Mouse (Mus musculus): Measurements from ENCODE around the gene Fancg. TPM values are rescaled to one million over a fixed set of nuclear protein-coding genes. Genes with fewer than 3 reads are reported as not detected.

The Fancg gene
- polyA plus RNA-seq (2015; fragmentation: Nextera tagmentation; extraction: Ambion mirVana) = 12.9 and 13.0 TPM in 2 replicates

GRCm38 (mm10) chr4:43010161-43011038, at the start of gene Fancg:
Gene Fancg, minus strand, starts transcription at chr4:43010506.
- H3K27me3 ChIP-seq (ENCODE audit: control insufficient read depth, insufficient read depth, low read length) = no peaks in the 10 kb centered on the region
- ATAC-seq (replicated peaks; ENCODE audit: extremely low read depth, insufficient read depth, low FRiP score) = peak; percentile 89
- under 1% methylated on average over 37 of the region's 37 CpGs for WGBS
- H3K27ac ChIP-seq (ENCODE audit: low read length) = peak within 1 kb of the TSS; percentile 39; the same call in 1 of the 2 replicates
- peak within 1 kb of the TSS; percentile 77 for H3K9ac ChIP-seq (ENCODE audit: low read length)
- H3K36me3 ChIP-seq (ENCODE audit: control insufficient read depth, insufficient read depth) = 0 out of 2 replicates have a peak, but pooled peaks cover 3% of the 10 kb centered on the region
- peak within 1 kb of the TSS; percentile 66 for H3K4me2 ChIP-seq (ENCODE audit: low read depth, low read length)
- peak within 1 kb of the TSS; percentile 88 for H3K4me3 ChIP-seq (ENCODE audit: low read length)
- H3K4me1 ChIP-seq (ENCODE audit: control insufficient read depth, insufficient read depth, low read length) = peaks cover 8% of the 10 kb centered on the region
- no peaks in the 10 kb centered on the region for H3K9me3 ChIP-seq (replicated peaks; ENCODE audit: control insufficient read depth, low read length)

- peak overlapping the region; percentile 9; the same call in 1 of the 2 replicates for H3K27ac ChIP-seq (ENCODE audit: low read length)
- no peaks in the 10 kb centered on the region for H3K27me3 ChIP-seq (ENCODE audit: control insufficient read depth, insufficient read depth, low read length)
- no peaks in the 10 kb centered on the region for H3K9me3 ChIP-seq (replicated peaks; ENCODE audit: control insufficient read depth, low read length)
- no peaks in the 10 kb centered on the region for H3K36me3 ChIP-seq (ENCODE audit: control insufficient read depth, insufficient read depth)
- H3K4me3 ChIP-seq (ENCODE audit: low read length) = peak overlapping the region; percentile 74
- H3K4me2 ChIP-seq (ENCODE audit: low read depth, low read length) = peak overlapping the region; percentile 73
- H3K9ac ChIP-seq (ENCODE audit: low read length) = no peak overlapping the region; the same call in 1 of the 2 replicates
- ATAC-seq (replicated peaks; ENCODE audit: extremely low read depth, insufficient read depth, low FRiP score) = no peak
- peaks cover 12% of the 10 kb centered on the region for H3K4me1 ChIP-seq (ENCODE audit: control insufficient read depth, insufficient read depth, low read length)
- WGBS = 40% methylated on average over 3 of the region's 3 CpGs
These were observed 49.4 kb upstream of the Fancg start for GRCm38 (mm10) chr4:43059697-43060096.

GRCm38 (mm10) chr4:43058753-43059654, 48.7 kb upstream of the Fancg start, which contains the start of gene Unc13b:
Gene Unc13b, plus strand, starts transcription at chr4:43058953.
- H3K9me3 ChIP-seq (replicated peaks; ENCODE audit: control insufficient read depth, low read length) = no peaks in the 10 kb centered on the region
- under 1% methylated on average over 86 of the region's 90 CpGs for WGBS
- peak; percentile 97 for ATAC-seq (replicated peaks; ENCODE audit: extremely low read depth, insufficient read depth, low FRiP score)
- peak within 1 kb of the TSS; percentile 84 for H3K27ac ChIP-seq (ENCODE audit: low read length)
- H3K4me1 ChIP-seq (ENCODE audit: control insufficient read depth, insufficient read depth, low read length) = peaks cover 12% of the 10 kb centered on the region
- peak within 1 kb of the TSS; percentile 74 for H3K4me3 ChIP-seq (ENCODE audit: low read length)
- peak within 1 kb of the TSS; percentile 73 for H3K4me2 ChIP-seq (ENCODE audit: low read depth, low read length)
- no peaks in the 10 kb centered on the region for H3K36me3 ChIP-seq (ENCODE audit: control insufficient read depth, insufficient read depth)
- no peaks in the 10 kb centered on the region for H3K27me3 ChIP-seq (ENCODE audit: control insufficient read depth, insufficient read depth, low read length)
- peak within 1 kb of the TSS; percentile 82 for H3K9ac ChIP-seq (ENCODE audit: low read length)

GRCm38 (mm10) chr4:43058392-43058752, 48.1 kb upstream of the Fancg start:
- no peak overlapping the region for H3K27ac ChIP-seq (ENCODE audit: low read length)
- H3K27me3 ChIP-seq (ENCODE audit: control insufficient read depth, insufficient read depth, low read length) = no peaks in the 10 kb centered on the region
- H3K9ac ChIP-seq (ENCODE audit: low read length) = no peak overlapping the region
- 26% methylated on average over 8 of the region's 8 CpGs for WGBS
- ATAC-seq (replicated peaks; ENCODE audit: extremely low read depth, insufficient read depth, low FRiP score) = no peak
- peak overlapping the region; percentile 73 for H3K4me2 ChIP-seq (ENCODE audit: low read depth, low read length)
- H3K36me3 ChIP-seq (ENCODE audit: control insufficient read depth, insufficient read depth) = no peaks in the 10 kb centered on the region
- peak overlapping the region; percentile 74 for H3K4me3 ChIP-seq (ENCODE audit: low read length)
- peaks cover 12% of the 10 kb centered on the region for H3K4me1 ChIP-seq (ENCODE audit: control insufficient read depth, insufficient read depth, low read length)
- no peaks in the 10 kb centered on the region for H3K9me3 ChIP-seq (replicated peaks; ENCODE audit: control insufficient read depth, low read length)

GRCm38 (mm10) chr4:43057654-43058053, 47.3 kb upstream of the Fancg start:
- WGBS = 74% methylated on average over 5 of the region's 5 CpGs
- H3K27ac ChIP-seq (ENCODE audit: low read length) = no peak overlapping the region
- H3K4me2 ChIP-seq (ENCODE audit: low read depth, low read length) = no peak overlapping the region
- ATAC-seq (replicated peaks; ENCODE audit: extremely low read depth, insufficient read depth, low FRiP score) = no peak
- no peak overlapping the region for H3K4me3 ChIP-seq (ENCODE audit: low read length)
- no peaks in the 10 kb centered on the region for H3K9me3 ChIP-seq (replicated peaks; ENCODE audit: control insufficient read depth, low read length)
- H3K4me1 ChIP-seq (ENCODE audit: control insufficient read depth, insufficient read depth, low read length) = peaks cover 12% of the 10 kb centered on the region
- no peaks in the 10 kb centered on the region for H3K36me3 ChIP-seq (ENCODE audit: control insufficient read depth, insufficient read depth)
- H3K27me3 ChIP-seq (ENCODE audit: control insufficient read depth, insufficient read depth, low read length) = no peaks in the 10 kb centered on the region
- no peak overlapping the region for H3K9ac ChIP-seq (ENCODE audit: low read length)

GRCm38 (mm10) chr4:43052627-43053026, 42.3 kb upstream of the Fancg start:
- H3K27ac ChIP-seq (ENCODE audit: low read length) = no peak overlapping the region
- no peaks in the 10 kb centered on the region for H3K9me3 ChIP-seq (replicated peaks; ENCODE audit: control insufficient read depth, low read length)
- H3K9ac ChIP-seq (ENCODE audit: low read length) = no peak overlapping the region
- no peak overlapping the region for H3K4me2 ChIP-seq (ENCODE audit: low read depth, low read length)
- 0 out of 2 replicates have a peak, but pooled peaks have one; percentile 45 for ATAC-seq (replicated peaks; ENCODE audit: extremely low read depth, insufficient read depth, low FRiP score)
- no peak overlapping the region for H3K4me3 ChIP-seq (ENCODE audit: low read length)
- H3K27me3 ChIP-seq (ENCODE audit: control insufficient read depth, insufficient read depth, low read length) = no peaks in the 10 kb centered on the region
- no peaks in the 10 kb centered on the region for H3K36me3 ChIP-seq (ENCODE audit: control insufficient read depth, insufficient read depth)
- WGBS = 10% methylated on average over 4 of the region's 4 CpGs
- no peaks in the 10 kb centered on the region for H3K4me1 ChIP-seq (ENCODE audit: control insufficient read depth, insufficient read depth, low read length)

- H3K9me3 ChIP-seq (replicated peaks; ENCODE audit: control insufficient read depth, low read length) = no peaks in the 10 kb centered on the region
- H3K4me3 ChIP-seq (ENCODE audit: low read length) = no peak overlapping the region
- H3K9ac ChIP-seq (ENCODE audit: low read length) = no peak overlapping the region
- H3K36me3 ChIP-seq (ENCODE audit: control insufficient read depth, insufficient read depth) = no peaks in the 10 kb centered on the region
- H3K4me1 ChIP-seq (ENCODE audit: control insufficient read depth, insufficient read depth, low read length) = peaks cover 22% of the 10 kb centered on the region
- no peak for ATAC-seq (replicated peaks; ENCODE audit: extremely low read depth, insufficient read depth, low FRiP score)
- H3K27me3 ChIP-seq (ENCODE audit: control insufficient read depth, insufficient read depth, low read length) = no peaks in the 10 kb centered on the region
- WGBS = 4% methylated on average over 5 of the region's 5 CpGs
- no peak overlapping the region for H3K27ac ChIP-seq (ENCODE audit: low read length)
- H3K4me2 ChIP-seq (ENCODE audit: low read depth, low read length) = no peak overlapping the region
These were observed 36.9 kb upstream of the Fancg start for GRCm38 (mm10) chr4:43047231-43047630.

GRCm38 (mm10) chr4:43046607-43047006, 36.3 kb upstream of the Fancg start:
- no peaks in the 10 kb centered on the region for H3K27me3 ChIP-seq (ENCODE audit: control insufficient read depth, insufficient read depth, low read length)
- no peak overlapping the region for H3K4me3 ChIP-seq (ENCODE audit: low read length)
- H3K36me3 ChIP-seq (ENCODE audit: control insufficient read depth, insufficient read depth) = no peaks in the 10 kb centered on the region
- peaks cover 22% of the 10 kb centered on the region for H3K4me1 ChIP-seq (ENCODE audit: control insufficient read depth, insufficient read depth, low read length)
- WGBS = 57% methylated on average over 5 of the region's 5 CpGs
- H3K4me2 ChIP-seq (ENCODE audit: low read depth, low read length) = peak overlapping the region; percentile 80
- no peak overlapping the region for H3K9ac ChIP-seq (ENCODE audit: low read length)
- no peak overlapping the region for H3K27ac ChIP-seq (ENCODE audit: low read length)
- H3K9me3 ChIP-seq (replicated peaks; ENCODE audit: control insufficient read depth, low read length) = no peaks in the 10 kb centered on the region
- no peak for ATAC-seq (replicated peaks; ENCODE audit: extremely low read depth, insufficient read depth, low FRiP score)

Measured in heart, embryonic 16.5 days (tissue).